Mouse (Mus musculus): ENCODE data around the gene Fem1a. TPM values are rescaled to one million over a fixed set of nuclear protein-coding genes. Genes with fewer than 3 reads are reported as not detected.
"Not testable (repeated sequence)": the region's sequence is repeated elsewhere in the genome, so short reads cannot be mapped to it uniquely, and the experiment has no call there.

The Fem1a gene
- polyA plus RNA-seq, 1 experiment = 10.3 TPM

GRCm38 (mm10) chr17:56251136-56251829, 5.3 kb upstream of the Fem1a start:
- Histone ChIP-seq H3K27ac (ENCODE audit: insufficient read depth, low read depth, low read length) (no peak overlapping the region), H3K4me1 (ENCODE audit: control insufficient read depth, insufficient read depth, low read length) (peaks cover 8% of the 10 kb centered on the region), H3K4me3 (ENCODE audit: insufficient read depth, low read length) (no peak overlapping the region)
- TF ChIP-seq CTCF (IDR thresholded peaks at IDR 0.05; ENCODE audit: low read depth, low read length) (peak; percentile 54), POLR2A (IDR thresholded peaks at IDR 0.05; ENCODE audit: borderline replicate concordance, low read depth, low read length) (no peak)

- Histone ChIP-seq H3K4me1 (ENCODE audit: control insufficient read depth, insufficient read depth, low read length) (peaks cover 19% of the 10 kb centered on the region), H3K27ac (ENCODE audit: insufficient read depth, low read depth, low read length) (no peak overlapping the region), H3K4me3 (ENCODE audit: insufficient read depth, low read length) (no peak overlapping the region)
- TF ChIP-seq POLR2A (IDR thresholded peaks at IDR 0.05; ENCODE audit: borderline replicate concordance, low read depth, low read length) (no peak), CTCF (IDR thresholded peaks at IDR 0.05; ENCODE audit: low read depth, low read length) (no peak)
These were observed 1.9 kb upstream of the Fem1a start for GRCm38 (mm10) chr17:56254695-56255094.

- Histone ChIP-seq H3K4me1 (ENCODE audit: control insufficient read depth, insufficient read depth, low read length) (peaks cover 26% of the 10 kb centered on the region), H3K4me3 (ENCODE audit: insufficient read depth, low read length) (no peak overlapping the region), H3K27ac (ENCODE audit: insufficient read depth, low read depth, low read length) (peak overlapping the region; percentile 52)
- TF ChIP-seq CTCF (IDR thresholded peaks at IDR 0.05; ENCODE audit: low read depth, low read length) (no peak), POLR2A (IDR thresholded peaks at IDR 0.05; ENCODE audit: borderline replicate concordance, low read depth, low read length) (no peak)
These were observed 1.2 kb upstream of the Fem1a start for GRCm38 (mm10) chr17:56255429-56255828.

- Histone ChIP-seq H3K4me1 (ENCODE audit: control insufficient read depth, insufficient read depth, low read length) (peaks cover 29% of the 10 kb centered on the region), H3K27ac (ENCODE audit: insufficient read depth, low read depth, low read length) (peak overlapping the region; percentile 90)
- TF ChIP-seq POLR2A (IDR thresholded peaks at IDR 0.05; ENCODE audit: borderline replicate concordance, low read depth, low read length) (no peak), CTCF (IDR thresholded peaks at IDR 0.05; ENCODE audit: low read depth, low read length) (peak; percentile 42)
These were observed 759 bp upstream of the Fem1a start for GRCm38 (mm10) chr17:56255863-56256238.

GRCm38 (mm10) chr17:56257181-56257894, 728 bp downstream of the Fem1a start:
- Histone ChIP-seq H3K27ac (ENCODE audit: insufficient read depth, low read depth, low read length) (peak overlapping the region; percentile 42), H3K4me1 (ENCODE audit: control insufficient read depth, insufficient read depth, low read length) (peaks cover 30% of the 10 kb centered on the region), H3K4me3 (ENCODE audit: insufficient read depth, low read length) (peak overlapping the region; percentile 79)
- no peak for TF ChIP-seq CTCF (IDR thresholded peaks at IDR 0.05; ENCODE audit: low read depth, low read length)
- TF ChIP-seq POLR2A (IDR thresholded peaks at IDR 0.05; ENCODE audit: borderline replicate concordance, low read depth, low read length) = no peak

More at GRCm38 (mm10) chr17:56255863-56256238, 759 bp upstream of the Fem1a start:
- peak overlapping the region; percentile 67 for H3K4me3 ChIP-seq (ENCODE audit: insufficient read depth, low read length)

GRCm38 (mm10) chr17:56258269-56258668, 1.7 kb downstream of the Fem1a start:
- not testable (repeated sequence) for H3K27ac ChIP-seq (ENCODE audit: insufficient read depth, low read depth, low read length)
- Histone ChIP-seq H3K4me3 (ENCODE audit: insufficient read depth, low read length) (peak overlapping the region; percentile 79), H3K4me1 (ENCODE audit: control insufficient read depth, insufficient read depth, low read length) (peaks cover 33% of the 10 kb centered on the region)

GRCm38 (mm10) chr17:56258812-56259211, 2.2 kb downstream of the Fem1a start:
- Histone ChIP-seq H3K4me1 (ENCODE audit: control insufficient read depth, insufficient read depth, low read length) (peaks cover 33% of the 10 kb centered on the region), H3K27ac (ENCODE audit: insufficient read depth, low read depth, low read length) (peak overlapping the region; percentile 38), H3K4me3 (ENCODE audit: insufficient read depth, low read length) (peak overlapping the region; percentile 79)

GRCm38 (mm10) chr17:56259301-56260037, 2.9 kb downstream of the Fem1a start:
- TF ChIP-seq POLR2A (IDR thresholded peaks at IDR 0.05; ENCODE audit: borderline replicate concordance, low read depth, low read length) (no peak), CTCF (IDR thresholded peaks at IDR 0.05; ENCODE audit: low read depth, low read length) (no peak)
- peak overlapping the region; percentile 79 for H3K4me3 ChIP-seq (ENCODE audit: insufficient read depth, low read length)
- peaks cover 37% of the 10 kb centered on the region for H3K4me1 ChIP-seq (ENCODE audit: control insufficient read depth, insufficient read depth, low read length)
- H3K27ac ChIP-seq (ENCODE audit: insufficient read depth, low read depth, low read length) = peak overlapping the region; percentile 38

GRCm38 (mm10) chr17:56261166-56261565, 4.6 kb downstream of the Fem1a start:
- Histone ChIP-seq H3K4me3 (ENCODE audit: insufficient read depth, low read length) (no peak overlapping the region), H3K27ac (ENCODE audit: insufficient read depth, low read depth, low read length) (no peak overlapping the region), H3K4me1 (ENCODE audit: control insufficient read depth, insufficient read depth, low read length) (peaks cover 48% of the 10 kb centered on the region)
- no peak for TF ChIP-seq POLR2A (IDR thresholded peaks at IDR 0.05; ENCODE audit: borderline replicate concordance, low read depth, low read length)
- no peak for TF ChIP-seq CTCF (IDR thresholded peaks at IDR 0.05; ENCODE audit: low read depth, low read length)

- no peak overlapping the region for H3K27ac ChIP-seq (ENCODE audit: insufficient read depth, low read depth, low read length)
- H3K4me3 ChIP-seq (ENCODE audit: insufficient read depth, low read length) = no peak overlapping the region
- peaks cover 54% of the 10 kb centered on the region for H3K4me1 ChIP-seq (ENCODE audit: control insufficient read depth, insufficient read depth, low read length)
These were observed 6.1 kb downstream of the Fem1a start for GRCm38 (mm10) chr17:56262645-56263094.

More at GRCm38 (mm10) chr17:56262645-56263094, 6.1 kb downstream of the Fem1a start:
- no peak for TF ChIP-seq CTCF (IDR thresholded peaks at IDR 0.05; ENCODE audit: low read depth, low read length)
- no peak for TF ChIP-seq POLR2A (IDR thresholded peaks at IDR 0.05; ENCODE audit: borderline replicate concordance, low read depth, low read length)
